Mouse (Mus musculus) gastrocnemius, postnatal 36 days (tissue): ENCODE results near the gene 8030474K03Rik. TPM values are rescaled to one million over a fixed set of nuclear protein-coding genes. Genes with fewer than 3 reads are reported as not detected.
"Not testable (repeated sequence)": the region's sequence is repeated elsewhere in the genome, so short reads cannot be mapped to it uniquely, and the experiment has no call there.

Experiments used
- DNase-seq, 2 experiments: peaks; one replicate each; pipeline ENCODE4 v3.0.0; 2022
- intact Hi-C: fragments of 180-260 bp; cut with DNase I; formaldehyde crosslinking; loops from one replicate; pipeline ENCODE4 v1.15.1; 2025
- long read RNA-seq, 2 experiments: library from polyadenylated mRNA; stranded (forward); transcript quantifications; one replicate each; pipeline ENCODE4 v2.0.0; 2021
- total RNA-seq, 2 experiments: library from RNA; stranded (reverse); gene quantifications; 2 replicates each; pipeline ENCODE4 v1.2.3; 2021

The 8030474K03Rik gene
- not detected for total RNA-seq
- long read RNA-seq, experiment 1: 0 reads
- long read RNA-seq, experiment 2: 0 reads

DNA sequence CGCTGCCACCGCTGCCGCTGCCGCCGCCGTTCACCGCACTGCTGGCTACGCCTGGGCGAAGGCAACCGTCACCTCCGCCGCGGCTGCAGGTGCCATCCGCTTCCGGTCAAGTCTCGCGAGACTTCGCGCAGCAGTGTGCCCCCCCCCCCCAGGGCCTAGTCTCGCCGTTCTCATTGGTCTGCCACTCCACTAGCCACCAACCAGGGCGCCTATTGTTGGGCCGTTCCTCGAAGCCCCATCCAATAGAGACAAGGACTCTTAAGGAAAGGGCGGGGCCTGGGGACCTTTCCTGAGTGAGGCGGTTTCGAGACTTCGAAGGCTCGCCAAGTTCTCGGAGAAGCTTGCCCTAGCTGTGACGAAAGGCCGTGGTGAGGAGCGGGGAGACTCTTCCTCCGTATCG lies at the start of gene 8030474K03Rik, which contains the start of gene Gm4779:
Gene 8030474K03Rik, plus strand, starts transcription at position 315 of the 400 bp plus-strand sequence.
Gene Gm4779, minus strand, starts transcription at position 82 of the 400 bp plus-strand sequence.
- intact Hi-C loops: loop anchor here (5.0 kb wide), 1 partner anchor 148 kb away; no protein-coding TSS in a partner anchor
- no peak for DNase-seq

GRCm38 (mm10) chrX:101750144-101750543 lies 44.3 kb upstream of the 8030474K03Rik start:
- intact Hi-C loops: no loop called here

GRCm38 (mm10) chrX:101754478-101754877 lies 40.0 kb upstream of the 8030474K03Rik start:
- no peak for DNase-seq
- intact Hi-C loops: no loop called here

More at GRCm38 (mm10) chrX:101750144-101750543, 44.3 kb upstream of the 8030474K03Rik start:
- no peak for DNase-seq

- no peak for DNase-seq
- intact Hi-C loops: loop anchor here (10.0 kb wide), 1 partner anchor 150 kb away; no protein-coding TSS in a partner anchor
Observed at GRCm38 (mm10) chrX:101764621-101765020, 29.8 kb upstream of the 8030474K03Rik start.

GRCm38 (mm10) chrX:101765111-101765510 lies 29.3 kb upstream of the 8030474K03Rik start:
- no peak for DNase-seq
- intact Hi-C loops: loop anchor here (10.0 kb wide), 1 partner anchor 150 kb away; no protein-coding TSS in a partner anchor

DNA sequence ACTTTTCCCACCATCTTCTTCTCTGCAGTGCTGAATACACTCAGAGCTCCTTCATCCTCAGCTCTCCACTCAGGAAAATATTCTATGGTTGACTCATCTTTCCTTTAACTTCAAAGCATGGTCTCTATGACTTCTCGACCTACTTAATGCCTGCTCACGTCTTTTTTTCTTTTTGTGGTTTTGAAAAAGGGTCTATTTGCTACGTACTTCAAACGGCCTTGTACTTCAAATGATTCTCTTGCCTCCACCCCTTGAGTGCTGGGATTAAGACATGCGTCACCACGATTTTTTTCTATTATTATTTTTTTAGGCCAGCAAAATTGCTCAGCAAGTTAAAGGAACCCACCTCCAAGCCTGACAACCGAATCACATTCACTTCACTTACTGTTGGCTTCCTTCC lies 27.2 kb upstream of the 8030474K03Rik start:
- intact Hi-C loops: loop anchor here (10.0 kb wide), 1 partner anchor 152 kb away; no protein-coding TSS in a partner anchor
- no peak for DNase-seq

DNA sequence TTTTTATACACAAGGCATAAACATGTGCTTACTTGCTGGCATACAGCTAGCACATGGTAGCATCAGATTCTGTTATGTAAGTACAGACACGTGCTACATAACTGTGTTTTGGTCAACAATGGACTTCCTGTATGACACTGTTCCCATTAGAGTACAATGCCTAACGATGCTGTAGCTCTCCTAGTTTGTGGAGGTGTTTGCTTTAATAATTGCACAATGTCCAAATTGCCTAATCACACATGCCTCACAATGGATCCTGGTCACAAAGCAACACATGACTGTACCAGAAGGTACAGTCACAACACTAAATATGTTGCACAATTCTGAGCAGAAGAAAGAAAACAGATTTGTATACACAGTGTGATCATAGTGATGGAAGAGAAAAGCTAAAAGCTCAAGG lies 25.0 kb upstream of the 8030474K03Rik start:
- DNase-seq: no peak

DNA sequence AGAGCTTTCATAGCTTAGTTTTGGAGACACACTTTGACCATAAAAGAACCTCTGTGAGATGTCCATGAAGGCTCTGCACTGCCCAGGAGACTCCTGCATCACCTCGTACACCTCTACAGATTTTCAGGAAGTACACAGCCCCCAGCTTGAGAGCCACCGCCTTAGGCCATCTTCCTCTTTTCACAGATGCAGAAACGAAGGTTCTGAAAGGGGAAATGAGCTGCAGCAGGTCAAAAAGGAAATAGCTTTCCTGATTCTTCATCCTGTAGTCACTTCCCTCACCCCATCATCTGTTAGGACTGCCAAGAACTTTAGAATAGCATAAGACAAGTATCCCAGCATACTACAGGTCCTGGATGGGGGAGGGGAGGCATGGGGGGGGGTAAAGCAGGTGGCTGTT lies 24.1 kb upstream of the 8030474K03Rik start:
- DNase-seq: no peak
- intact Hi-C loops: no loop called here

More for the DNA sequence above, 25.0 kb upstream of the 8030474K03Rik start:
- intact Hi-C loops: loop anchor here (10.0 kb wide), 1 partner anchor 155 kb away; no protein-coding TSS in a partner anchor

- intact Hi-C loops: no loop called here
Observed at GRCm38 (mm10) chrX:101772035-101772434, 22.4 kb upstream of the 8030474K03Rik start.

GRCm38 (mm10) chrX:101791551-101791950 lies 2.9 kb upstream of the 8030474K03Rik start:
- intact Hi-C loops: loop anchor here (5.0 kb wide), 1 partner anchor 151 kb away; no protein-coding TSS in a partner anchor

More at GRCm38 (mm10) chrX:101772035-101772434, 22.4 kb upstream of the 8030474K03Rik start:
- DNase-seq: no peak

GRCm38 (mm10) chrX:101805512-101805911 lies 11.1 kb downstream of the 8030474K03Rik start:
- DNase-seq: no peak
- intact Hi-C loops: loop anchor here (2.0 to 10.0 kb wide), 2 partner anchors 137 to 259 kb away; no protein-coding TSS in a partner anchor

More at GRCm38 (mm10) chrX:101791551-101791950, 2.9 kb upstream of the 8030474K03Rik start:
- DNase-seq: peak in 1 of 2 experiments; percentile 16

GRCm38 (mm10) chrX:101811750-101812149 lies 17.3 kb downstream of the 8030474K03Rik start:
- intact Hi-C loops: no loop called here
- DNase-seq: no peak

- intact Hi-C loops: loop anchor here (5.0 kb wide), 1 partner anchor 108 kb away; no protein-coding TSS in a partner anchor
Observed at GRCm38 (mm10) chrX:101819163-101819562, 24.7 kb downstream of the 8030474K03Rik start.

GRCm38 (mm10) chrX:101819980-101820379 lies 25.5 kb downstream of the 8030474K03Rik start:
- DNase-seq: not testable (repeated sequence)

More at GRCm38 (mm10) chrX:101819163-101819562, 24.7 kb downstream of the 8030474K03Rik start:
- no peak for DNase-seq

DNA sequence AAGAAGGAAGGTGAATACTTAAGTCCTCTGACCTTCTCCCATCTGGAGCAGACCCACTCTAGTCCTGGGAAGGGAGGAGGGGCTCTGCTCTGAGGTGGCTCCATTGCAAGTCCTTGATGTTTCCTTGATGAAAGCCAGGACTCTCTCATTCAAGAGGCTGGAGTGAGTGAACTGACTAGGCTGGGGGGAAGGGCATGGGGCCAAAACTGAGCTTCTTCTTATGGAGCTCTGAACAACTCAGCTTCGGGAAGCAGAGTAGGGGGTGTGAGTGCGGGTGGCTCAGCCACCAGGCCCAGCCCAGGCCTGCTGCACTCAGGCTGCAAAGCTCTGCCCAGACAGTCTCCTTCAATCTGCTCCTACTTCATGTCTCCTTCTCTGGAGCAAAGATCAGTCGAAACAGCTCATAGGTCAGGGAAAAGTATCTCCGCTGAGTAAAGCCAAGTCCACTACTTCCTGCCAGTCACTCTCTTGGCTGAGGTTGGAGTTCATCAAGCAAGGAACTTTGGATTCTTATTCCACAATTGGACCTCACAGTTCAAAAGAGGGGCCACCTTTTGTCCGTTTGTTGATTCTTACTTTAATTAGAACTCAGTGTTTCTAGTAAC lies 52.8 kb downstream of the 8030474K03Rik start:
- intact Hi-C loops: no loop called here
- DNase-seq: no peak

More at GRCm38 (mm10) chrX:101819980-101820379, 25.5 kb downstream of the 8030474K03Rik start:
- intact Hi-C loops: loop anchor here (5.0 kb wide), 1 partner anchor 107 kb away; no protein-coding TSS in a partner anchor

Other genes starting within 250 kb of the 8030474K03Rik start
- gene Ogt, start 154.6 kb upstream of the 8030474K03Rik start, total RNA-seq: 10 to 100 TPM; 59.2 to 64.7 TPM
- gene Cxcr3, start 60.4 kb upstream of the 8030474K03Rik start, total RNA-seq: not detected
- not detected for gene Gm4779, start 233 bp upstream of the 8030474K03Rik start, total RNA-seq
- gene Nhsl2, start 54.7 kb downstream of the 8030474K03Rik start, total RNA-seq: 1 to 10 TPM; 1.8 to 3.5 TPM